Mouse (Mus musculus) hindbrain, embryonic 11.5 days (tissue): Measurements from ENCODE around the gene Fgd3. TPM values are rescaled to one million over a fixed set of nuclear protein-coding genes. Genes with fewer than 3 reads are reported as not detected.

Source experiments
- ATAC-seq: fragments of 200-750 bp; cut with Nextera tagmentation; 2 replicates; pipeline ENCODE4 v1.8.0; 2017; ENCODE audit warnings: mild to moderate bottlenecking, moderate TSS enrichment, moderate library complexity; ENCODE audit not compliant: low FRiP score
- DNase-seq: peaks from one replicate; pipeline ENCODE4 v3.0.0-alpha.2; 2015; ENCODE audit warnings: low spot score
- H3K27ac ChIP-seq: fragments of 300-500 bp; sonication (generic); 2 replicates; pipeline ENCODE4 v1.5.1; 2014; ENCODE audit warnings: mild to moderate bottlenecking, low read depth, low read length
- H3K27me3 ChIP-seq: fragments of 300-500 bp; sonication (generic); 2 replicates; pipeline ENCODE4 v1.6.1; 2014; ENCODE audit warnings: mild to moderate bottlenecking, low read length, moderate library complexity, mixed read lengths; ENCODE audit not compliant: control insufficient read depth, insufficient read depth
- H3K36me3 ChIP-seq: fragments of 300-500 bp; sonication (generic); 2 replicates; pipeline ENCODE4 v1.6.1; 2014; ENCODE audit warnings: mild to moderate bottlenecking, low read length, moderate library complexity, mixed read lengths; ENCODE audit not compliant: control insufficient read depth, insufficient read depth
- H3K4me1 ChIP-seq: fragments of 300-500 bp; sonication (generic); replicated peaks from 2 replicates; pipeline ENCODE4 v1.6.1; 2014; ENCODE audit warnings: low read length, mixed read lengths; ENCODE audit not compliant: control insufficient read depth, insufficient read depth
- H3K4me2 ChIP-seq: fragments of 300-500 bp; sonication (generic); replicated peaks from 2 replicates; pipeline ENCODE4 v1.6.1; 2014; ENCODE audit warnings: mild to moderate bottlenecking, low read depth, low read length
- H3K4me3 ChIP-seq: fragments of 300-500 bp; sonication (generic); 2 replicates; pipeline ENCODE4 v1.5.1; 2014; ENCODE audit warnings: low read depth, low read length
- H3K9ac ChIP-seq: fragments of 300-500 bp; sonication (generic); 2 replicates; pipeline ENCODE4 v1.6.1; 2014; ENCODE audit warnings: low read depth, low read length
- H3K9me3 ChIP-seq: fragments of 300-500 bp; sonication (generic); 2 replicates; pipeline ENCODE4 v1.6.1; 2016; ENCODE audit warnings: low read length; ENCODE audit not compliant: control insufficient read depth
- WGBS: fragments of 180-500 bp; shearing (Covaris S2); extraction: QIAGEN DNeasy Blood & Tissue Kit; methylation state at CpG from one replicate; pipeline ENCODE4 v1.1.7; 2014; 5-methylcytosine and 5-hydroxymethylcytosine counted together
- polyA plus RNA-seq: library from polyadenylated mRNA; unstranded; fragments of >200 nt; fragmentation: Nextera tagmentation; extraction: Ambion mirVana; gene quantifications from 2 replicates; pipeline ENCODE4 v1.2.1, GENCODE M21; 2014

The Fgd3 gene
- polyA plus RNA-seq, 1 experiment from 2014 or later = 1.1 TPM

DNA sequence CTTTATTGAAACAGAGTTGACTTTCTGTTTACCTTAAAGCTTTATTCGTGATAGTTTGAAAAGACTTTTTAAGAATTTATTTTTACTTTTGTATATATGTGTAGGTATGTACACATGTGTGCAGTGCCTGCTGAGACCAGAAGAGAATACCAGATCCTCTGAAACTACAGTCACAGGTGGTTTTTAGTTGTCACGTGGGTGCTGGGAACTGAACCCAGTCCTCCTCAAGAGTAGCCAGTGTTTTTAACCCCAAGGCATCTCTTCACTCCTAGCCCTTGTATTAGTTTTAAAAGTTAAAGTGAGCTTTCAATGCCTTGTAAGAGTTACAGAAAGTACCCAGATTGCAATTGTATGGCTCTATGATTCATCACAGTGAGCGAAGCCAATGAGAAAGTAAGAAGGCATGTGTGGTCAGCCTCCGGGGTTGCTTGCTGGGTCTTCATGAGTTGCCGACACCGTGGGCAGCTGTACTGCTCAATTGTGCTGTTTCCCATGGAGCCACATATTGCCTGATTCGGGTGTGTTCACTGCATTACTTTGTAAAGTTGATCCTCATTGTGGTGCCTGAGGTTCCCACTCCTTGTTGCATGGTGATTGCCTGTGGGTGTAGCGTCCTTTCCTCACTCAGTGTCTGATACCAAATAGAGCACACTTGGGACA, 37.4 kb upstream of the Fgd3 start:
- H3K4me2 ChIP-seq = no peak overlapping the region
- H3K9me3 ChIP-seq = no peaks in the 10 kb centered on the region
- H3K4me3 ChIP-seq = no peak overlapping the region
- no peak overlapping the region for H3K9ac ChIP-seq
- no peaks in the 10 kb centered on the region for H3K27me3 ChIP-seq
- ATAC-seq (no peak), DNase-seq (no peak)
- peaks cover 2% of the 10 kb centered on the region; the same call in 1 of the 2 replicates for H3K4me1 ChIP-seq
- H3K27ac ChIP-seq = no peak overlapping the region
- no peaks in the 10 kb centered on the region for H3K36me3 ChIP-seq
- WGBS = 95% methylated on average over 8 of the region's 8 CpGs

GRCm38 (mm10) chr13:49356090-49356489, 36.0 kb upstream of the Fgd3 start:
- Histone ChIP-seq H3K9me3 (no peaks in the 10 kb centered on the region), H3K4me3 (no peak overlapping the region), H3K27ac (no peak overlapping the region), H3K4me2 (no peak overlapping the region), H3K4me1 (peaks cover 2% of the 10 kb centered on the region; the same call in 1 of the 2 replicates), H3K27me3 (no peaks in the 10 kb centered on the region), H3K9ac (no peak overlapping the region), H3K36me3 (no peaks in the 10 kb centered on the region)
- 82% methylated on average over 7 of the region's 7 CpGs for WGBS
- ATAC-seq = no peak
- DNase-seq = no peak

DNA sequence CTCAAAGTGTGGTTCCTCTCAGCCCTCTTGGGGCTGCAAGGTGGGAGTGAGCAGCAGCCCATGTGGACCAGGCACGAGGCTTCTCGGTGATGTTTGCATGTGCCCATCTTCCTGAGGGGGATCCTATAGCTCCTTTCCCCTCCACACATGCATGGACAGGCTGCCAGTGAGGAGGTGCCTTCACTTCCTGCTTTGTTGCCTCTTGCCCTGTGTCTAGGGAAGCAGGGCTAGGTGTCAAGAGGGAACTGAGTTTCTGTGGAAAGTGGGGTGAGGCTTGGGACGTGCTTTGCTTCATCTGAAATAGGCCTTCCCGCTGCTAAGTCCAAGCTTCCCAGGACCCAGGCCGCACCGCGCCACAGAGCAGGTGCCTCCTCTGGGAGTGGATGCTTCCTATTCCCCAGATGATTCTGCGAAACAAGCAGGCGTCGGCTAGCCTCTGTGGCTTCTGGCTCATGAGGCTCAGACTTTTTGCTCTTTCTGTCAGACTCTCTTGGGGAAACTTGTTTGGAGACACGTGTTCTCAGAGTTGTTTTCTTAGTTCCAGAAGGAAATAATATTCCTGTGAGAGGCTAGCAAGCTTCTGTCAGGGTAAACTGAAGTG, 35.5 kb upstream of the Fgd3 start:
- Histone ChIP-seq H3K27ac (no peak overlapping the region), H3K27me3 (no peaks in the 10 kb centered on the region), H3K4me2 (no peak overlapping the region), H3K36me3 (no peaks in the 10 kb centered on the region), H3K4me3 (no peak overlapping the region), H3K9ac (no peak overlapping the region), H3K9me3 (no peaks in the 10 kb centered on the region), H3K4me1 (peaks cover 2% of the 10 kb centered on the region; the same call in 1 of the 2 replicates)
- WGBS = 90% methylated on average over 11 of the region's 11 CpGs
- DNase-seq = no peak
- no peak for ATAC-seq

GRCm38 (mm10) chr13:49353991-49354507, 33.9 kb upstream of the Fgd3 start:
- Histone ChIP-seq H3K27me3 (no peaks in the 10 kb centered on the region), H3K27ac (no peak overlapping the region), H3K9me3 (no peaks in the 10 kb centered on the region), H3K4me1 (peaks cover 2% of the 10 kb centered on the region; the same call in 1 of the 2 replicates), H3K4me2 (no peak overlapping the region), H3K4me3 (no peak overlapping the region), H3K36me3 (no peaks in the 10 kb centered on the region), H3K9ac (no peak overlapping the region)
- DNase-seq = no peak
- ATAC-seq = no peak
- 79% methylated on average over 5 of the region's 5 CpGs for WGBS

DNA sequence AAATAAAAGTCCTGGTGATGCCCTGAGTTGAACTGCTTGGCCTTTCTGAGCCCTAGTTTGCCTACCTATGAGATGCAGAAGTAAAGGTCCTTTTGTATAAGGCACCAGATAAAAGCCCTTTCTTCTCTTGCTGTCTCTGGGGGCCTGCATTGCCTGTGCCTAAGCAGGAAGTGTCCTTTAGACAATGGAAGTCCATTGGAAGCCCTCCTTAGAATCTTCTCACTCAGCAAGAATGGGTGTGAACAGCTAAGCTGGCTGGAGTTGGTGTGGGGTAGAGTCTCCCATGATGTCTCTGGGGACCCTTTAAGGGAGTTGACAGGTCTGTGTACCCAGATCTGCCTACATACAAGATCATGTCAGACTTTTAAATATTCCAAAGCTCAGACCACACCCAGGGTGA, 33.3 kb upstream of the Fgd3 start:
- Histone ChIP-seq H3K4me3 (no peak overlapping the region), H3K27ac (0 out of 2 replicates have a peak overlapping the region, but pooled peaks have one; percentile 12), H3K4me1 (peaks cover 2% of the 10 kb centered on the region; the same call in 1 of the 2 replicates), H3K9me3 (no peaks in the 10 kb centered on the region), H3K36me3 (no peaks in the 10 kb centered on the region), H3K27me3 (no peaks in the 10 kb centered on the region), H3K4me2 (no peak overlapping the region), H3K9ac (no peak overlapping the region)
- ATAC-seq = no peak
- DNase-seq = no peak

GRCm38 (mm10) chr13:49352581-49353159, 32.6 kb upstream of the Fgd3 start:
- H3K4me1 ChIP-seq = peaks cover 2% of the 10 kb centered on the region; the same call in 1 of the 2 replicates
- H3K27me3 ChIP-seq = no peaks in the 10 kb centered on the region
- H3K36me3 ChIP-seq = no peaks in the 10 kb centered on the region
- no peak overlapping the region for H3K4me2 ChIP-seq
- peak; percentile 82 for ATAC-seq
- no peak overlapping the region for H3K9ac ChIP-seq
- no peak overlapping the region for H3K4me3 ChIP-seq
- no peak overlapping the region for H3K27ac ChIP-seq
- peak; percentile 54 for DNase-seq
- H3K9me3 ChIP-seq = no peaks in the 10 kb centered on the region
- WGBS = 60% methylated on average over 3 of the region's 3 CpGs

GRCm38 (mm10) chr13:49349836-49350505, 29.9 kb upstream of the Fgd3 start:
- Histone ChIP-seq H3K4me3 (no peak overlapping the region), H3K27me3 (no peaks in the 10 kb centered on the region), H3K27ac (no peak overlapping the region), H3K9ac (no peak overlapping the region), H3K9me3 (no peaks in the 10 kb centered on the region), H3K4me2 (no peak overlapping the region), H3K4me1 (peaks cover 4% of the 10 kb centered on the region; the same call in 1 of the 2 replicates), H3K36me3 (no peaks in the 10 kb centered on the region)
- 92% methylated on average over 6 of the region's 6 CpGs for WGBS
- DNase-seq (no peak), ATAC-seq (no peak)

- H3K27me3 ChIP-seq = no peaks in the 10 kb centered on the region
- H3K4me1 ChIP-seq = peaks cover 4% of the 10 kb centered on the region; the same call in 1 of the 2 replicates
- no peaks in the 10 kb centered on the region for H3K36me3 ChIP-seq
- ATAC-seq (no peak), DNase-seq (no peak)
- no peak overlapping the region for H3K9ac ChIP-seq
- H3K4me2 ChIP-seq = no peak overlapping the region
- H3K27ac ChIP-seq = no peak overlapping the region
- WGBS = 90% methylated on average over 4 of the region's 4 CpGs
- no peak overlapping the region for H3K4me3 ChIP-seq
- no peaks in the 10 kb centered on the region for H3K9me3 ChIP-seq
Observed at GRCm38 (mm10) chr13:49349335-49349734, 29.2 kb upstream of the Fgd3 start.
